Mouse (Mus musculus) retina, adult 2 months (tissue): ENCODE measurements around the gene Pla2g16.

Experiments
- DNase-seq: peaks from one replicate; pipeline ENCODE4 v3.0.0-alpha.2; 2012; ENCODE audit warnings: low read depth, low spot score

Gene Pla2g16

GRCm38 (mm10) chr19:7564457-7564856 is 7.2 kb downstream of the Pla2g16 start:
- no peak for DNase-seq

DNA sequence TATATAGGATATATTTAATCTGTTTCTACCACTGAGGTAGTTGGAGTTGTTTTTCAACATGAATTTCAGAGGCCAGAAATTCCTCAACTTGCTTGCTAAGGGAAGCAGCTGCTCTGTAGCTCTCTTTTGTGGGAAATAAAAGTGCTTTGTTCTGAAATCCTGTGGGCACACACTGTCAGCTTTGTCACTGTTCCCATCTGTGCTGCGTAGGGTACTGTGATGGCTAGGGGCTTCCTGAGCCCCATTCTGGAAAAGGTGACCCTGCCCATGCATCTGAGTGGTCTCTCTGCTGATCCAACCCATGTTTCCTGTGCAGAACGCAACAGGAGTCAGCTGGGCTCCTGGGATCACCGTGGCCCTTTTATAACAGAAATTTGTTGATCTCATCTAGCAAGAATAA is 9.6 kb downstream of the Pla2g16 start:
- no peak for DNase-seq

DNA sequence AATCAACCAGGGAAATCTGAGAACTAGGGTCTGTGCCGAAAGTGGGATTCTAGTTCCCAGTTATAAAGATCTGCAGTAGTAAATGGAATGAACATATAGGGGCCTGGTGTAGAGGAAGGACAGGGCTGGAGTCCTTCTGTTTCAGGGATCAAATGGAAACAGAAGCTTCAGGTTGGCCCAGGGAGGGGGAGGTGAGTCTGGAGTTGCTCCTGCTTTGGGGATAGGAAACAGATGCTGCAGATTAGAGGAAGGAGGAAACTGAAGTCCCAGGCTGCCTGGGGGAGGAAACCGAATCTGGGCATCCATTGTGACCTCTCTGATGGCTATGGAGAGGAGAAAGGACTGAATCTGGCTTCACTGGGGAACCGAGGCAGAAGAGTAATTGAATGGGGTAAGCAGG is 11.1 kb downstream of the Pla2g16 start:
- no peak for DNase-seq

DNA sequence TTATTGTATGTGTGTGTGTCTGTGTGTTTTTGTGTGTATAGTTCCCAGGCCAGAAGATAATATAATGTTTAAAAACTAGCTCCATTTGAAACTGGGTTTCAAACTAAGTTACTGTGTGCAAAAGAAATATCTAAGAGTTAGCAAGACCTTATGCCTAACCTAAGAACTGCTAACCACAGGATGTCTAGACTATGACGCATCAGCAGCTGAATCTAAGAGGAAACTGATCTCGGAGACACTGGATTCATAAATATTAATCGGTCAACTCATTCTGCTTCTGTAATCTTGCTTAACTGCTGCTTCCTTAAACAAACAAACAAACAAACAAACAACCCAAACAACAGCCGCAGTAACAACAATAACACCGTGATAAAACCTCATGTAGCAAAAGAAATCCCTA is 12.4 kb downstream of the Pla2g16 start:
- no peak for DNase-seq

DNA sequence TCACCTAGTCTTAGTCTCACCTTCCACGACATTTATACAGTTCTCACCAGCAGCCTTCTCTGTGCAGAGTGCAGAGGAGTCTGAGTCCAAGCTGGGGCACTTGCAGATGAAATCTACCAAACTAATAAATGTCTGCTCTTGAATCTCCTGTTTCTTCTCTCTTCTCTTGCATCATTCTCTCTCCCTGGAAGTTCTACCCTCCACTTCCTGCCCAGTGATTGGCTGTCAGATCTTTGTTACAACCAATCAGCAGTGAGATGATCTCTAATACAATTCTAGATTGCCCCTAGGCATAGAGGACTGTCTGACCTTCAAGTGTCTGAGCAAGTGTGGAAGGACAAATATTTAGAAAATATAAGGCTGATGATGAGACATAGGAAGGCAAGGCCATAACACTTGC is 18.9 kb downstream of the Pla2g16 start:
- DNase-seq = no peak

DNA sequence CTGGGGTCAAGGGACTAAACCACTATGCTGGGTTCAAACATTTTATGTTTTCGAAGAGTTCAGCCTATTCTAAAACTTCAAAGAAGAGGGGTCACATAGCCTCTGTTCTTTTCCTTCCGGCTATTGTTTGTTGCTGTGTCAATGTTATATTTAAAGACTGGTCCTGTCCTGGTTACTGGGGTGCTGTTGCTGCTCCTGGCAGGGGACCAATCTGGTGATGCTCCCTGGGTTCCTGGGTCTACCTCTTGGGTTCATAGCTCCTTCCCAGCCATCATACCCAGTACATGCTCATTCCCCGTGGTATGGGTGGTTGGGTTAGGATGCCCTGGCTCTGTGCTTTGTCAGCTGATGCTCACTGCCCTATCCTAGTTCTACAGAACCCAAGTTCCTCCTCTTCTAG is 20.5 kb downstream of the Pla2g16 start:
- no peak for DNase-seq

- DNase-seq = no peak
These were observed 23.8 kb downstream of the Pla2g16 start for GRCm38 (mm10) chr19:7581042-7581441.

DNA sequence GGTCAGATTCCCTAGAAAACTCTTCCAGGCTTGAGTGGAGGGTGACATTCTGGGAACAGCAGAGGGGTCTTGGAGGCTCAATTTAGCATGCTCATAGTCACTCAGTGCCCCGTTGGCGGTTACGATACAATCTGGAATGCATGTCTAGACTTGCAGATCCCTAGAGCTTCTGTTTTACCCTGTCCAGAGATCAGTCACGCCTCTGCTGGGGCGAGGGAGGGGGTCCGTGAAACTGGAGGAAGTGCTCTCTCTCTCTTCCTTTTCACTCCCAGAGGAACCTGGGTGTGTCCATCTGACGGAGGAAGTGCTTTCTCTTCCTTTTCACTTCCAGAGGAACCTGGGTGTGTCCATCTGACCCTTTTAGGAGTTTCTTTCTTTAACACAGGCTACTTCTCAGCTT is 25.8 kb downstream of the Pla2g16 start:
- no peak for DNase-seq

DNA sequence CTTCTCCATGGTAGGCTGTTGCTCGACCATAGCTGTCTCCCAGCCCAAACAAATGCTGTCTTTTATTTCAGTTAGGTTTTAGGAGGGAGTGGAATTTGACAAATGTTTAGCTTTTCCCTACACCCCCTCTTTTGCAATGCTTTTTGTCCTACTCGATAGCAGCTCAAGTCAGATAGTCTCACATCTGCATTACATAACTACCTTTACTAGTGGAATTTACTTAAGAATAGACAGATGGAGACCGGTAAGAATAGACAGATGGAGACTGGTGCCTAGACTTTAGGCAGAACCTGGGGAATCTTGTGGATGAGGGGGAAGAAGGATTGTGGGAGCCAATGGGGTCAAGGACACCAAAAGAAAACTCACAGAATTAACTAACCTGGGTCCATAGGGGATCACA is 26.3 kb downstream of the Pla2g16 start:
- no peak for DNase-seq

DNA sequence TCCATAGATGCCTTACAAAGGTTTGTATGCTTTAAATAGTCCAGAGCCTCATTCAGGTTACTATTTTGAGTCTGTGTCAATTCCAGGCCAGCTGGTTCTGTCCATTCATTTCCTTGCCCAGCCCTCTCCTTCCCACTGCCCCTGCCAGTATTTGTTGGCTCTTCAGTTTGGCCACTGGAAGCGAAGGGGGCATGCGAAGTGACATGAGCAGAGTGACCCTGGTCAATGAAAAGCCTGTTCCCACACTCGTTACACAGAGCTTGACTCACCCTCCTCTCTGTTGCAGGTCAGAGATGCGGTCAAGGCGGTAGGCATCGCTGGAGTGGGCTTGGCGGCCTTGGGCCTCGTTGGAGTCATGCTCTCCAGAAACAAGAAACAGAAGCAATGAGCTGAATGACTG is 28.0 kb downstream of the Pla2g16 start:
- no peak for DNase-seq

DNA sequence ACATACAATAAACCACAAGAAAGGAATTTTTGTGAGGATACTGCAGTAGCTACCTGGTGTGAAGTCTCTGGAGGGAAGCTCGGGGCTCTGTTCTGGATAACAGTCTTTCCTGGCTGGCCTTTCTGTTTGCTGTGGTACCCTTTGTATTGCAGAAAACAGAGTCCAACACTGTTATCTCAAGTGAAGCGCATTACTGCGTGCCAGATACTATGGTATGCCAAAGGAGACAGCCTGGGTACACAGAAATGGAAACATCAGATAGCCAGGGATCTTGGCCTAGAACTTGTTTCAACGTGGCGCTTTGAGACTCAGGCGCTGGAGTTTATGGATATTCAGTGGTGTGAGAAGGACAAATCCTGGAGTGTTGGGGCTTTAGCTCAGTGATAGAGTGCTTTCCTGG is 28.5 kb downstream of the Pla2g16 start:
- DNase-seq = no peak

DNA sequence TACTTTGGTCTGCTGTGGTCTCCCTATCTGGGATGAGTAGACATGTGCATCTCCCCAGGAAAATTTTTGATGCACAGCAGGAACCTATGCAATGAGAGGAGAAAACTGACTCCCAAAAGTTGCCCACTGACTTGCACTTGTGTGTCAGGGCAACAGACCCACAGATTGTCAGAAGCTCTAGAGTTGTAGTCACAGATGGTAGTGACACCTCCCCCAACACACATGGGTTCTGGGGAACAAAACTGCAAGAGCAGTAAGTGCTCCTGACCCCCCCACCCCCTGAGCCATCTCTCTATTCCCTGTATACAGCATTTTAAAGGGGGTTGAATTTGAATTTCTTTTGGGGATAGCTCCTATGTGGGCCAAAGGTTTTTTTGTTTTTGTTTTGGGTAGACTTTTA is 33.5 kb downstream of the Pla2g16 start:
- no peak for DNase-seq

DNA sequence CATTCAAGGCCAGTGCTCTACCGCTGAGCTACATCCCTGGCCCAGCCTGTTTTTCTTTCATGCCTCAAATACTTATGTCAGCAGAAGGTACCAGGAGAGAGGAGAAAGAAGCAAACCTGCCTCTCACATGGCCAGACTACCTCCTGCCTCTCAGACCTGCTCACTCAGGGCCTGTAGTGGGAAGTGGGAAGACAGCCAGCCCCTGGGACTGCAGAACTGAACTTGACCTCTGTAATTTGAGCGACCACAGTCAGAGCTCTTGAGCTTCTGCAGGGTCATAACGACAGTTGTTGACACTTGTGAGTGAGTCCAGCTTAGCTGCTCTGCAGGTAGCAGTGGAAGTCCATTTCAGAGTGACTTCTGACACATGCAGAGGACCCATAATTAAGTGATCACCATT is 34.8 kb downstream of the Pla2g16 start:
- no peak for DNase-seq

DNA sequence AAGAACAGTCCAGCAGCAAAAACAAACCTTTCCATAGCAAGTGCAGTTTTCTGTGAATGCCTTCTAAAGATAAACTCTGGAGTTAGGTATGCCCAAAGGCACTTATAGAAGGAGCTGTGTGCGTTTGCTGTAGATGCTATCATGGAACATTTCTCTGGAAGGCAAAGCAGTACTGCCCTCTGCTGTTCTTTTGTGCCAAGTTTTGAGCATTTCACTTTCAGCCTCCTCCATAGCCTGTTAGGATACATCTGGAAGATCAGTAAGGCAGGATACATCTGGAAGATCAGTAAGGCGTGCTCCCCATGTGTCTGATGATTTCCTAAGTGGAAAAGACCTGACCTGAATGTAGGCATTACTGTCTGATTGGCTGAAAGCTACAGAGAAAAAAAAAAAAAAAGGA is 38.3 kb downstream of the Pla2g16 start:
- DNase-seq = no peak

DNA sequence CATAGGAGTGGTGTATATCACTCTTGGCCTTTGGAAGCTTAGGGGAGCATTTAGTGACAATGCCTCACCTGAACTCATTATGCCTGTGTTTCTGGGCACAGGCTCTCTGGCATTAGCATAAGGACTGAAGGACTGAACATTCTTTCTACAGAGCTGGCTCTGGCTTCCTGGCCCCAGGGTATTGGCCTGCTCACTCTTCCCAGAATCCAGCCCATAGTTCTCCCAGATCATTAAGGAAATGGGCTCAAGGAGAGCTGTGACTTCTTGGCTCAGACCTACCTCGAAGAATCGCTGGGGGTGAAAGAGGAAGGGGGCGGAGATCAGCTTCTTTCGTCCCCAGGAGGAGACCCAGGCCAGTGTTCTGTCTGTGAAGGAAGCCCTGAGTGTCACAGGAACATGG is 41.2 kb downstream of the Pla2g16 start:
- DNase-seq = no peak

- DNase-seq = no peak
These were observed 44.3 kb downstream of the Pla2g16 start for GRCm38 (mm10) chr19:7601551-7601950.

DNA sequence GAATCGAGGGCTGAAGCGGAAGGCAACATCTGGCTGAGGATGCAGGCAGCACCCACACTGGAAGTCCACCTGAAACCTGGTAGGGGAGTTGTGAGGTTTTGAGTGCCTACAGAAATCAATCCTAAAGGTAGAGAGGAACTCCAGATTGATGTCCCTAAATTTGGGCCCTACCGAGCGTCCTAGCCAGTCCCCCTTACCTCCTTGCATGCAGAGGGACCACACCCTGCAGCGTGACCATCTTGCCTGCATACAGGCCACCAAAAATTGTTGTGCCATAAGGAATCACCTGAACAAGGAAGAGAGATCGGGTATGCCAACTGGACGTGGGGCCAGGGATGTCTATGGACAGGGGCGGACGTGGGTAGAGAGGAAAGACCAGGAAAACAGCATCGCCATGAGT is 46.8 kb downstream of the Pla2g16 start:
- DNase-seq = no peak

DNA sequence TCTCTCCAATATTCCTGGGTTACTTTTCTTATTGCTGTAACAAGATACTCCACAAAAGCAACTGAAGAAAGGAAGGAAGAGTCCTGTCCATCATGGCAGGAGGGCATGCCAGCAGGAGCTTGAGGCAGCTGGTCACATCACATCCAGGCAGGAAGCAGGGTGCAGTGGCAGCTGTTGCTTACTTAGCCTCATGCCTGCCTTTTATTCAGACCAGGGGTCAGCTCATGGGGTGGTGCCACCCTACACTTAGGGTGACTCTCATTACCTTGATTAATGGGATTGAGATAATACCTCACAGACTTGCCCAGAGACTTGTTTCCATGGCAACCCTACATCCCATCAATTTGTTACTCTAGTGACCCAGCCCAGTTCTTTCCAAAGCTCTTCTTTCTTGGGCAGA is 47.8 kb downstream of the Pla2g16 start:
- DNase-seq = no peak

- DNase-seq = no peak
These were observed 48.9 kb downstream of the Pla2g16 start for GRCm38 (mm10) chr19:7605930-7606783.

DNA sequence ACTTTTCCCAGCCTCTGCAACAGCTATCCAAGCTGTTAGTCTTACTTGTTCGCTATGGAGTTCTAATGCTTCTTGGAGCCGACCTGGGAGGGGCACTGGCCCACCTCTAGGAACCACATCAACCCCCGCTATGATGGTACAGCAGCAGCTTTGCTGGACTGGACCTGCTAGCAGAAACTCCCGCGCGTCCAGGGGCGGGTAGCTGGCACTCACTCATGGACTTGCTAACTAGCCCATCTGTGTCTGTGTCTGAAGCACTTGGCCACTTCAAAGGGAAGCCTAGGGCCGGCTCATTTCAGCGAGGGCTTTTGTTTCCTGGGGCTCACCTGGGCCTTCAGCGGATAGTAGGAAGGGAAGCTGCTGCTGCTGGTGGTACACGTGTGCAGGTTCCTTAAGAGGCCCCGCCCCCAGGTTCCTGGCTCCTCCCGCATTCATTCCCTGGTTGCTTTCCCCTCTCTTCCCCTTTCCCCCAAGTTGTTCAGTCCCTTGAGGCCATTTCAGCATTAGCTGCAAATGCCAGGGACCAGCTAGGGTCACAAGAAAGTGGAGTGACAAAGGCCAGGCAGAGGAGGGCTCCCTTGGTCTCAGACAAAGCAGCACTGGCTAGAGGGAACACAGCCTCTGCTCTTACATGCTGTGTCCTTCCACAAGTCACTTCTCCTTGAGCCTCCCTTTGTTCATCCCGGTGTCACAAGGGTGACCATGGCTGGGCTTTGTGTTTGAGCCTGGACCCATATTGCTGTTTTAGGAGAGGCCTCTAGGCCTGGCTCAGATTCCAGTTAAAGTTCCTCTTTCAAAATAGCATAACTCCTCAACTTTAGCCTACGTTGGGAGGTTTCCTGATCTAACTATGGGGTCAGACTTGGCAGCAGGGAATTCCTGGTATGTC is 49.8 kb downstream of the Pla2g16 start, which contains the start of gene Lgals12:
TSS of gene Lgals12 (minus strand) at position 393 of the 889 bp plus-strand sequence.
- no peak for DNase-seq

DNA sequence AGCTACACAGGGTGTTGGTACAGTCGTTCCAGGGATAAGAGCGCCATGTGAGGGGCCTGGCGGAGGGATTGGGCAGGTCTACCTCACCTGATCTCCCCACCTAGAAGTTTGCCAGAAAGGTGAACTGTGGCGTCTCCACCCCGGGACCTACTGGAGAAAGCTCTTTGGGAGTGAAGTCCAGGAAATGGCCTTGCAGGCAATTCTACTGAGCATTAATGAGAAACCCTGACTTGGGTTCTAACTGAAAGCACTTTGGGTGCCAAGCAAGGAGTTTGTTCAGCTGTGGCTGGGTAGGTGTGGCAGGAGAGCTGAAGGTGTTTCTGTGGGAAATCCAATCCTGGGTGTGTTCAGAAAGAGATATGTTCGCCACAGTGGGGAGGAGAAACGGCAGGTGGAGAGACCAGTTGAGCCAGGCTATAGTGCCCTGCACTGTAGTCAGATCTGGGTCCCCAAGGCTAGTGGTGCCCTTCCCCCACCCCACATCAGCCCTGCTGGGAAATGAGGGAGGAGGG is 50.5 kb downstream of the Pla2g16 start:
- no peak for DNase-seq

- no peak for DNase-seq
These were observed 54.9 kb downstream of the Pla2g16 start, which contains the start of gene Hrasls5 for GRCm38 (mm10) chr19:7611942-7612757. Hrasls5 (plus strand) TSS chr19:7612541.
